Mouse (Mus musculus): Measurements from ENCODE around the gene Tifa. TPM values are rescaled to one million over a fixed set of nuclear protein-coding genes. Genes with fewer than 3 reads are reported as not detected.
"Not testable (repeated sequence)": the region's sequence is repeated elsewhere in the genome, so short reads cannot be mapped to it uniquely, and the experiment has no call there.

Gene Tifa
- polyA plus RNA-seq, 1 experiment from 2014 or later = 3.4 TPM

DNA sequence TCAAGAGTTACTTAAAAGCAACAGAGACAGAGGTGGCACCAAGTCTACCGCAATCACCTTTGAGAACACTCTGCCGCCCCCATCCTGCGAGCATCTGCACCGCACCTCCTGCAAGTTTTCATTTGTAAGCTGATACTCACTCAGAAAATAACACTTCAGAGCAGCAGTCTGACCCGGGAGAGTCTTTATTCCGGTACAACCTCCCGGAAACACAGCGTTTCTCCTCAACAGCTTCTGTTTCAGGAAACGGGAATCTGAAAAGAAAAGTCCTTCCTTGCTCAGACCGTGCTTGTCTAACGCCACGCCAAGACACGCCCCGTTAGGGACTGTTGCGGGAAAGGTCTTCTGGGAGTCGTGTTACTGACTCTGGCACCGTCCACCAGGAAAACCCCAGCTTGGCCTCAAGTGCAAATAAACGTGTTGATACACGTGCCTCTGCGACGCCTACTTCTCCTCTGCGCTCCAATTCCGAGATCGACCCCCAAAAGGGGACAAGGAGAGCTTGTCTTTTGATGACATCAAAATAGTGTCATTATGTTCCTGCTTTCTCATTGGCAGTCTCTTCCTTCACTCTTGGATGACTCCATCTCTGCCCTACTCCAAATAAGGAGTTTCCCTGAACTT, 9.5 kb upstream of the Tifa start, which contains the start of gene Alpk1:
Alpk1 (minus strand) TSS at position 507 of the 624 bp plus-strand sequence.
- H3K4me3 ChIP-seq (ENCODE audit: low read depth, low read length) = peak within 1 kb of the TSS; percentile 47
- peak within 1 kb of the TSS; percentile 80 for H3K4me2 ChIP-seq
- no peaks in the 10 kb centered on the region for H3K9me3 ChIP-seq (replicated peaks; ENCODE audit: control insufficient read depth, low read length)
- H3K27ac ChIP-seq (ENCODE audit: low read depth, low read length) = 0 out of 2 replicates have a peak within 1 kb of the TSS, but pooled peaks have one; percentile 41
- WGBS (ENCODE audit: insufficient replicate concordance) = 1% methylated on average over 24 of the region's 24 CpGs
- no peaks in the 10 kb centered on the region for H3K36me3 ChIP-seq (ENCODE audit: control insufficient read depth, insufficient read depth, low read length)
- H3K27me3 ChIP-seq (ENCODE audit: control insufficient read depth, insufficient read depth, low read length) = no peaks in the 10 kb centered on the region
- H3K4me1 ChIP-seq (ENCODE audit: control insufficient read depth, insufficient read depth, low read length) = no peaks in the 10 kb centered on the region
- H3K9ac ChIP-seq (ENCODE audit: low read depth, low read length) = peak within 1 kb of the TSS; percentile 70
- ATAC-seq (replicated peaks; ENCODE audit: insufficient number of reproducible peaks, low FRiP score, low TSS enrichment) = peak; percentile 65; the same call in 1 of the 2 replicates

DNA sequence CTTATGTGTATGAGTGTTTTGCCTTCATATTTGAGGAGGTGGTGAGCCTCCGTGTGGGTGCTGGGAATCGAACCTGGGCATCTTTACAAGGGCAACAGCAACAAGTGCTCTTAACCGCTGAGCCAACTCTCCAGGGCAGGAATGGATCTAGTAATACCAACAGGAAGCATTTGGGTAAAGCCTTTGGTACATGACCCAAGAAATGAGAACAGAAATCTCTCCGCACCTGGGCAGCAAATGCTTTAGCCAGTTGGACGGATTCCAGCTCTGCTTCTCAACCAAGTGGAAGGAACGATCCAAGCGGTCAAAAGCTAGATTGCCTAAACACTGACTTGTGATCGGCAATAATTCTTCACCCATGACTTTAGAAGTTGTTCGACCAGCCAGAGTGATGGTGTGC, 8.7 kb upstream of the Tifa start:
- Histone ChIP-seq H3K4me3 (ENCODE audit: low read depth, low read length) (no peak overlapping the region), H3K4me1 (ENCODE audit: control insufficient read depth, insufficient read depth, low read length) (no peaks in the 10 kb centered on the region), H3K4me2 (no peak overlapping the region), H3K9me3 (replicated peaks; ENCODE audit: control insufficient read depth, low read length) (no peaks in the 10 kb centered on the region), H3K36me3 (ENCODE audit: control insufficient read depth, insufficient read depth, low read length) (no peaks in the 10 kb centered on the region), H3K27me3 (ENCODE audit: control insufficient read depth, insufficient read depth, low read length) (no peaks in the 10 kb centered on the region), H3K27ac (ENCODE audit: low read depth, low read length) (no peak overlapping the region), H3K9ac (ENCODE audit: low read depth, low read length) (no peak overlapping the region)
- 93% methylated on average over 9 of the region's 9 CpGs for WGBS (ENCODE audit: insufficient replicate concordance)
- ATAC-seq (replicated peaks; ENCODE audit: insufficient number of reproducible peaks, low FRiP score, low TSS enrichment) = no peak

DNA sequence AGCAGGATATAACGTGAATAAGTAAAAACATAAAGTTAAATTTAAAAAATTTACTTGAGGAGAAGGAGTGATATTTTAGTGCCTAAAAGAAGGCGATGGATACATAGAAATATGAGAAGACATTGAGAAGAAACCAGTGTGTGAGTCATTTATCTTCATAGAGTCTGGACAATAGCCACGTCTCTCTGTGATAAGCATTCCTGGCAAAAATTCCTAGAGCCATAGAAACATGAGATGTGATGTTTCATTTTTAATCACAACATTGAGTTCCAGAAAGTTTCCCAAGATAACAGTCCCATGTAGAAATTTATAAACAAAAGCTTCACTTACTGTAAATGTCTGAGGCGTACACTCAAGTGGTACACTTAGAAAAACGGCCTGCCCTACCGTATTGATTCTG, 6.7 kb upstream of the Tifa start:
- 76% methylated on average over 6 of the region's 6 CpGs for WGBS (ENCODE audit: insufficient replicate concordance)
- ATAC-seq (replicated peaks; ENCODE audit: insufficient number of reproducible peaks, low FRiP score, low TSS enrichment) = no peak
- H3K9ac ChIP-seq (ENCODE audit: low read depth, low read length) = no peak overlapping the region
- peaks cover 7% of the 10 kb centered on the region for H3K27me3 ChIP-seq (ENCODE audit: control insufficient read depth, insufficient read depth, low read length)
- no peak overlapping the region for H3K27ac ChIP-seq (ENCODE audit: low read depth, low read length)
- no peaks in the 10 kb centered on the region for H3K36me3 ChIP-seq (ENCODE audit: control insufficient read depth, insufficient read depth, low read length)
- no peak overlapping the region for H3K4me3 ChIP-seq (ENCODE audit: low read depth, low read length)
- no peaks in the 10 kb centered on the region for H3K4me1 ChIP-seq (ENCODE audit: control insufficient read depth, insufficient read depth, low read length)
- no peak overlapping the region for H3K4me2 ChIP-seq
- H3K9me3 ChIP-seq (replicated peaks; ENCODE audit: control insufficient read depth, low read length) = no peaks in the 10 kb centered on the region

DNA sequence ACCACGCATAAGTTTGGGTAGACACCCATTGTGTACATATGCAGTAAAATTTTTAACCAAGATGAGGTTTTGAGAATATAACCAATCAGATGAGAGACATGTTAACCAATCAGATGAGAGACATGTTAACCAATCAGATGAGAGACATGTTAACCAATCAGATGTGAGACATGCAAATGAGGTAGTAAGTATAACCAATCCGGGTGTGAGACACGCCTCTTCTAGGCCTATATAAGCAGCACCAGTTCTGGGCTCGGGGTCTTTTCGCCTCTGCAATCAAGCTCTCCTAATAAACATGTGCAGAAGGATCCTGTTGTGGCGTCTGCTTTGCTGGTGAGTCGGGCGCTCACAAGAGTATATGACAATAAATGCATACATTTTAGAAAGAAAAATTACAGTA, 5.9 kb upstream of the Tifa start:
- H3K9me3 ChIP-seq (replicated peaks; ENCODE audit: control insufficient read depth, low read length); ATAC-seq (replicated peaks; ENCODE audit: insufficient number of reproducible peaks, low FRiP score, low TSS enrichment); H3K4me3 ChIP-seq (ENCODE audit: low read depth, low read length); H3K27ac ChIP-seq (ENCODE audit: low read depth, low read length); H3K36me3 ChIP-seq (ENCODE audit: control insufficient read depth, insufficient read depth, low read length); H3K9ac ChIP-seq (ENCODE audit: low read depth, low read length); H3K4me1 ChIP-seq (ENCODE audit: control insufficient read depth, insufficient read depth, low read length); H3K4me2 ChIP-seq: not testable (repeated sequence)
- peaks cover 13% of the 10 kb centered on the region for H3K27me3 ChIP-seq (ENCODE audit: control insufficient read depth, insufficient read depth, low read length)
- 94% methylated on average over 8 of the region's 8 CpGs for WGBS (ENCODE audit: insufficient replicate concordance)

GRCm38 (mm10) chr3:127787032-127787431, 2.6 kb upstream of the Tifa start:
- no peak for ATAC-seq (replicated peaks; ENCODE audit: insufficient number of reproducible peaks, low FRiP score, low TSS enrichment)
- H3K4me3 ChIP-seq (ENCODE audit: low read depth, low read length) = no peak overlapping the region
- H3K36me3 ChIP-seq (ENCODE audit: control insufficient read depth, insufficient read depth, low read length) = no peaks in the 10 kb centered on the region
- no peak overlapping the region for H3K27ac ChIP-seq (ENCODE audit: low read depth, low read length)
- H3K9ac ChIP-seq (ENCODE audit: low read depth, low read length) = no peak overlapping the region
- peaks cover 9% of the 10 kb centered on the region; the same call in 1 of the 2 replicates for H3K4me1 ChIP-seq (ENCODE audit: control insufficient read depth, insufficient read depth, low read length)
- H3K9me3 ChIP-seq (replicated peaks; ENCODE audit: control insufficient read depth, low read length) = no peaks in the 10 kb centered on the region
- peaks cover 20% of the 10 kb centered on the region for H3K27me3 ChIP-seq (ENCODE audit: control insufficient read depth, insufficient read depth, low read length)
- H3K4me2 ChIP-seq = no peak overlapping the region

- 39% methylated on average over 7 of the region's 7 CpGs for WGBS (ENCODE audit: insufficient replicate concordance)
- Histone ChIP-seq H3K4me3 (ENCODE audit: low read depth, low read length) (no peak overlapping the region), H3K4me1 (ENCODE audit: control insufficient read depth, insufficient read depth, low read length) (peaks cover 9% of the 10 kb centered on the region; the same call in 1 of the 2 replicates), H3K27me3 (ENCODE audit: control insufficient read depth, insufficient read depth, low read length) (peaks cover 20% of the 10 kb centered on the region), H3K9me3 (replicated peaks; ENCODE audit: control insufficient read depth, low read length) (no peaks in the 10 kb centered on the region), H3K9ac (ENCODE audit: low read depth, low read length) (no peak overlapping the region), H3K36me3 (ENCODE audit: control insufficient read depth, insufficient read depth, low read length) (no peaks in the 10 kb centered on the region), H3K27ac (ENCODE audit: low read depth, low read length) (no peak overlapping the region), H3K4me2 (no peak overlapping the region)
- ATAC-seq (replicated peaks; ENCODE audit: insufficient number of reproducible peaks, low FRiP score, low TSS enrichment) = no peak
Measured at GRCm38 (mm10) chr3:127788038-127788437, 1.6 kb upstream of the Tifa start.

DNA sequence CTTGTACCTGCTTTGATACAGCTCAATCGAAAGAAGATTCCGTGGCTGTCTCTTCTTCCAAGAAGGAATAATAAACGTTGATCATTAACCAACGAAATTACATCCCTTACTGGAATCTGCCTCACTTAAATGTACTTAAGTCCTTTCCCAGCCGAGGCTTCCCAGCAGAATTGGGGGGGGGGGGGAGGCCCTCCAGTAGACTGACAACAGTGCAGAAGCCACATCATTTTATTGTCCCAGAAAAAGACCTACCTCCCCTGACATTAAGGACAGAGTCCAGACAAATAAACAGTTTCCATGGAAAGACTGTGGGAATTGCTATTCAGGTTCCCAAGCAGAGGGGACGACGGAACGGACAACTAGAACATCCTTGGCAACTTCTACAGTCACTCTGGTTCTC, 686 bp upstream of the Tifa start:
- Histone ChIP-seq H3K4me3 (ENCODE audit: low read depth, low read length) (peak overlapping the region; percentile 65; the same call in 1 of the 2 replicates), H3K27me3 (ENCODE audit: control insufficient read depth, insufficient read depth, low read length) (peaks cover 20% of the 10 kb centered on the region), H3K27ac (ENCODE audit: low read depth, low read length) (no peak overlapping the region), H3K4me2 (peak overlapping the region; percentile 98), H3K9ac (ENCODE audit: low read depth, low read length) (no peak overlapping the region), H3K9me3 (replicated peaks; ENCODE audit: control insufficient read depth, low read length) (no peaks in the 10 kb centered on the region), H3K36me3 (ENCODE audit: control insufficient read depth, insufficient read depth, low read length) (no peaks in the 10 kb centered on the region), H3K4me1 (ENCODE audit: control insufficient read depth, insufficient read depth, low read length) (peaks cover 9% of the 10 kb centered on the region; the same call in 1 of the 2 replicates)
- no peak for ATAC-seq (replicated peaks; ENCODE audit: insufficient number of reproducible peaks, low FRiP score, low TSS enrichment)
- 24% methylated on average over 8 of the region's 8 CpGs for WGBS (ENCODE audit: insufficient replicate concordance)

GRCm38 (mm10) chr3:127790234-127791055, 840 bp downstream of the Tifa start:
- H3K4me1 ChIP-seq (ENCODE audit: control insufficient read depth, insufficient read depth, low read length) = peaks cover 9% of the 10 kb centered on the region; the same call in 1 of the 2 replicates
- under 1% methylated on average over 35 of the region's 36 CpGs for WGBS (ENCODE audit: insufficient replicate concordance)
- no peaks in the 10 kb centered on the region for H3K36me3 ChIP-seq (ENCODE audit: control insufficient read depth, insufficient read depth, low read length)
- H3K27ac ChIP-seq (ENCODE audit: low read depth, low read length) = no peak overlapping the region
- peak overlapping the region; percentile 72 for H3K9ac ChIP-seq (ENCODE audit: low read depth, low read length)
- ATAC-seq (replicated peaks; ENCODE audit: insufficient number of reproducible peaks, low FRiP score, low TSS enrichment) = peak; percentile 36; the same call in 1 of the 2 replicates
- H3K4me3 ChIP-seq (ENCODE audit: low read depth, low read length) = peak overlapping the region; percentile 65
- peak overlapping the region; percentile 98 for H3K4me2 ChIP-seq
- H3K27me3 ChIP-seq (ENCODE audit: control insufficient read depth, insufficient read depth, low read length) = peaks cover 20% of the 10 kb centered on the region
- no peaks in the 10 kb centered on the region for H3K9me3 ChIP-seq (replicated peaks; ENCODE audit: control insufficient read depth, low read length)

All from heart, embryonic 11.5 days (tissue).